In genomic region chr10:24711480-24712366, GRCm38 (mm10) we compare ENCODE assay signal across 8 mouse cellular contexts. TPM values are rescaled to one million over a fixed set of nuclear protein-coding genes. Genes with fewer than 3 reads are reported as not detected.
DNase-seq lines count a peak whose midpoint lies in the region; ATAC-seq and TF ChIP-seq lines count a peak whose summit lies in the region.

Gene Enpp1 (minus strand): TSS chr10:24712159.

- under 1% methylated on average over 71 of the region's 79 CpGs for WGBS in hindbrain, postnatal 0 days
- under 1% methylated on average over 75 of the region's 79 CpGs for WGBS in limb, embryonic 13.5 days
- under 1% methylated on average over 71 of the region's 79 CpGs for WGBS in midbrain, embryonic 12.5 days

- peak; percentile 43 for DNase-seq in WW6 (ENCODE audit: low read depth, low spot score)
- peak; percentile 56 to 74 for DNase-seq in cerebellum, postnatal 25 days
- DNase-seq in gastrocnemius, postnatal 25 days, result peak; percentile 69
- peak; percentile 36 for DNase-seq in hindbrain, postnatal 0 days (ENCODE audit: low spot score)
- peak; percentile 23 for DNase-seq in skeletal muscle tissue, adult 2 months (ENCODE audit: low read depth, low spot score)
- peak; percentile 52 to 73 for DNase-seq in urinary bladder, postnatal 4 days (ENCODE audit: low spot score in 2 of 2)

- no peaks in the 10 kb centered on the region for H3K9me3 ChIP-seq in hindbrain, postnatal 0 days (ENCODE audit: low read length)
- H3K9me3 ChIP-seq in limb, embryonic 13.5 days, result no peaks in the 10 kb centered on the region
- no peaks in the 10 kb centered on the region for H3K9me3 ChIP-seq in midbrain, embryonic 12.5 days

- no peaks in the 10 kb centered on the region for H3K27me3 ChIP-seq in hindbrain, postnatal 0 days (ENCODE audit: insufficient read depth, low read length)
- peaks cover 8% of the 10 kb centered on the region; the same call in 1 of the 2 replicates for H3K27me3 ChIP-seq in limb, embryonic 13.5 days
- H3K27me3 ChIP-seq in midbrain, embryonic 12.5 days, result peaks cover 29% of the 10 kb centered on the region

- H3K4me3 ChIP-seq in hindbrain, postnatal 0 days (ENCODE audit: low read length), result peak within 1 kb of the TSS; percentile 72
- H3K4me3 ChIP-seq in limb, embryonic 13.5 days, result peak within 1 kb of the TSS; percentile 63
- peak within 1 kb of the TSS; percentile 63 for H3K4me3 ChIP-seq in midbrain, embryonic 12.5 days

- H3K4me2 ChIP-seq in hindbrain, postnatal 0 days (ENCODE audit: low read depth, low read length), result peak within 1 kb of the TSS; percentile 100
- H3K4me2 ChIP-seq in limb, embryonic 13.5 days (replicated peaks), result peak within 1 kb of the TSS; percentile 91
- H3K4me2 ChIP-seq in midbrain, embryonic 12.5 days (replicated peaks), result peak within 1 kb of the TSS; percentile 99

- 0 out of 2 replicates have a peak, but pooled peaks have one; percentile 23 for TF ChIP-seq CTCF in hindbrain, postnatal 0 days (IDR thresholded peaks at IDR 0.05; ENCODE audit: low read depth)

- H3K36me3 ChIP-seq in hindbrain, postnatal 0 days (ENCODE audit: insufficient read depth, low read length), result no peaks in the 10 kb centered on the region
- no peaks in the 10 kb centered on the region for H3K36me3 ChIP-seq in limb, embryonic 13.5 days
- H3K36me3 ChIP-seq in midbrain, embryonic 12.5 days, result no peaks in the 10 kb centered on the region

- peak; percentile 86 for ATAC-seq in hindbrain, postnatal 0 days
- peak; percentile 78 for ATAC-seq in limb, embryonic 13.5 days (ENCODE audit: low FRiP score, low read depth)
- peak; percentile 85 for ATAC-seq in midbrain, embryonic 12.5 days (ENCODE audit: low FRiP score, low read depth)

- H3K27ac ChIP-seq in hindbrain, postnatal 0 days, result no peak within 1 kb of the TSS
- H3K27ac ChIP-seq in limb, embryonic 13.5 days, result no peak within 1 kb of the TSS
- no peak within 1 kb of the TSS for H3K27ac ChIP-seq in midbrain, embryonic 12.5 days (replicated peaks)

- 0 out of 2 replicates have a peak, but pooled peaks cover 3% of the 10 kb centered on the region for H3K4me1 ChIP-seq in hindbrain, postnatal 0 days (ENCODE audit: insufficient read depth, low read length)
- peaks cover 9% of the 10 kb centered on the region for H3K4me1 ChIP-seq in limb, embryonic 13.5 days
- peaks cover 11% of the 10 kb centered on the region for H3K4me1 ChIP-seq in midbrain, embryonic 12.5 days

- H3K9ac ChIP-seq in hindbrain, postnatal 0 days (replicated peaks; ENCODE audit: low read length), result peak within 1 kb of the TSS; percentile 58
- H3K9ac ChIP-seq in limb, embryonic 13.5 days, result peak within 1 kb of the TSS; percentile 70
- peak within 1 kb of the TSS; percentile 54 for H3K9ac ChIP-seq in midbrain, embryonic 12.5 days (replicated peaks)

RNA-seq across cellular contexts. Expression of gene Enpp1, which starts in this region (rescaled TPM):
- total RNA-seq in gastrocnemius, postnatal 25 days (2021), result 1 to 10 TPM; 3.4 to 4.9 TPM
- total RNA-seq in hindbrain, postnatal 0 days (2014; rRNA removed), result 2.7 and 4.0 TPM in 2 replicates
- polyA plus RNA-seq in hindbrain, postnatal 0 days (2015; fragmentation: Nextera tagmentation; extraction: Ambion mirVana), result 3.1 and 4.1 TPM in 2 replicates
- polyA plus RNA-seq in limb, embryonic 13.5 days (2015; fragmentation: Nextera tagmentation; extraction: Ambion mirVana), result 5.0 and 6.0 TPM in 2 replicates
- 2.0 and 2.2 TPM in 2 replicates for polyA plus RNA-seq in midbrain, embryonic 12.5 days (2016; fragmentation: Nextera tagmentation; extraction: Ambion mirVana)
